Mouse (Mus musculus): ENCODE data around the gene Nkx1-1.

DNA sequence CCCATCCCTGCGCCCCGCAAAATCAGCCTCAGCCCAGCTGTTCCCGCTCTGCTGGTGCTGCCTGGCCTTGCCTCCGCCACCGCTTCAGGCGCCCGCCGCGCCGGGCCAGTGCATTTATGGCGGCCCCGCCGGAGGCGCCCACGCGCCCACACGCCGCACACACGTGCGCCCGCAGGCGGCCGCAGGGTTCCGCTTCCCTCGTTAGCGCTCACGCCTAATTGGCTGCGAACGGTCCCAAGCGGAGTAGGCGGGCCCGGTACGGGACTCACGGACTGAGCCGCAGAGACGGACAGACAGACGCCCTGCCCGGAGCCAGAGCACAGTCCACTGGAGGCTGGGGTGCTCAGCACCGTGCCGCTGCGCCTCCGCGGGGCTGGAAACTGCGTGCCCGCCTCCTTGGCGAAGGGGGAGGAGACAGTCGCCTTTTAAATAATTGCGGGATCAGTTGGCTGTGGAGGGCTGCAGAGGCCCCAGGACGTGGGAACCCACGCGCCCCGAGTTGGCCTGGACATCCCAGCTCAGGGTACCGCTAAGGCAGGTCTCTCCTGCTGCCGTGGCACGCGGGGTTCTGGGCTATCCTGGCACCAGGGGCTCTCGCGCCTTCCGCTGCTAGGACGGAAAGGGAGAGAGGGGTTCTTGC, 485 bp upstream of the Nkx1-1 start:
- TF ChIP-seq CTCF (IDR thresholded peaks at IDR 0.05; ENCODE audit: control insufficient read depth, insufficient read depth, insufficient read length) (no peak), MAX (IDR thresholded peaks at IDR 0.05) (no peak), USF1 (IDR thresholded peaks at IDR 0.05; ENCODE audit: low read depth) (no peak), MYOD1 (IDR thresholded peaks at IDR 0.05; ENCODE audit: control insufficient read depth, insufficient read length, low read depth) (no peak), CEBPB (IDR thresholded peaks at IDR 0.05; ENCODE audit: low read depth) (no peak), MYOG (IDR thresholded peaks at IDR 0.05; ENCODE audit: control insufficient read depth, extremely low read depth, insufficient read length) (no peak)

All from C2C12 (cell line).